Mouse (Mus musculus) embryonic fibroblast, embryonic 13.5 days (primary cell): Measurements from ENCODE around the gene Phtf1. TPM values are rescaled to one million over a fixed set of nuclear protein-coding genes. Genes with fewer than 3 reads are reported as not detected.

ENCODE experiments used
- H3K27ac ChIP-seq: 2 replicates; pipeline ENCODE4 v1.5.1; 2012; ENCODE audit warnings: low read length, control low read depth, inconsistent platforms; ENCODE audit not compliant: insufficient read depth
- H3K4me1 ChIP-seq: 2 replicates; pipeline ENCODE4 v1.6.1; 2011; ENCODE audit warnings: low read length; ENCODE audit not compliant: control insufficient read depth, insufficient read depth
- H3K4me3 ChIP-seq: 2 replicates; pipeline ENCODE4 v1.5.1; 2011; ENCODE audit warnings: mild to moderate bottlenecking, control low read depth, low read length; ENCODE audit not compliant: insufficient read depth
- CTCF ChIP-seq: IDR thresholded peaks from 2 replicates; pipeline ENCODE4 v1.5.1; 2011; ENCODE audit warnings: mild to moderate bottlenecking, control low read depth, low read length, moderate library complexity, borderline replicate concordance; ENCODE audit not compliant: insufficient read depth
- POLR2A ChIP-seq: IDR thresholded peaks from 2 replicates; pipeline ENCODE4 v1.6.1; 2011; ENCODE audit warnings: low read depth, mild to moderate bottlenecking, control low read depth, low read length, moderate library complexity
- polyA plus RNA-seq: library from polyadenylated mRNA; stranded (reverse); fragments of >200 nt; gene quantifications from 2 replicates; pipeline ENCODE4 v1.2.4, GENCODE M21; 2011; ENCODE audit warnings: low read depth; ENCODE audit not compliant: missing spikeins, insufficient read length

Phtf1 gene
- 47.7 and 53.1 TPM in 2 replicates for polyA plus RNA-seq

DNA sequence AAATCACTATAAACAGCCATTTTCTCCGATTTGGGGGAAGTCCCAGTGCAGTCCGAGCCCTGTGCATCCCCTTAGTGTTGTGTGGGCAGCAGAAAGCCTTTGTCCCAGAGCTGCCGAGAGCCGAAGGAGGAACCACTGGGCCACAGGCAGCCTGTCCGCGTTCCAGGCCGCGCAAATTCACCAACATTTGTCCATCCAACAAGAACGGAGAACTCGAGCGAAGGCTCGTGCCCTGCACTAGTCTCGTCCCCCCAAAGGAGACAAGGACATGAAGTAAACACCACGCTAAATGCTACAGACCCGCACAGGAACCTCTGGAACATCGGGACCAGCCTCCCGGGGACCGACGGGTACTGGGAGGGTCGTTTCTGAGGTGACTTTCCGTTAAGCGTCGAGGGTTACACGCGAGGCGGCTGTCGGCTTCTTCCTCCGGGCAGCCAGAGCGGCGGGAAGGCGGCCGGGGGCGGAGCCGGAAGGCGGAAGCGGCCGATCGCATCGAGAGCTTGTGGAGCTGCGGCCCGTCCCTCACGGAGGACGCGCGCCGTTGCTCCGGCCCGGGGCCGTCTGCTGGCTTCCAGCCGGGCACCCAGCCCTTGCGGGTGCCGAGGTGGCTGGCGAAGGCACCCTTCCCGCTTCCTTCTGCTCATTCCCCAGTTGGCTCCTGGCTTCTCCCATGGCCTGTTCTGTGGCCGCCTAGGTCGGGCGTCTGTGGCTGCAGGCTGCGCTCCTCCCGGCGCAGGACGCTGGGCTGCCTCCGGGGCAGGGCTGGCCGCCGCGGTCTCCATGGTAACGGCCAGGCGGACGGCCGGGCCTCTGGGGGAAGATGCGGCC is at the start of gene Phtf1:
Gene Phtf1 (plus strand): TSS at position 250 of the 831 bp plus-strand sequence.
- Histone ChIP-seq H3K27ac (peak within 1 kb of the TSS; percentile 84), H3K4me1 (peaks cover 2% of the 10 kb centered on the region; the same call in 1 of the 2 replicates), H3K4me3 (peak within 1 kb of the TSS; percentile 64)
- no peak for TF ChIP-seq CTCF
- peak; percentile 80 for TF ChIP-seq POLR2A

DNA sequence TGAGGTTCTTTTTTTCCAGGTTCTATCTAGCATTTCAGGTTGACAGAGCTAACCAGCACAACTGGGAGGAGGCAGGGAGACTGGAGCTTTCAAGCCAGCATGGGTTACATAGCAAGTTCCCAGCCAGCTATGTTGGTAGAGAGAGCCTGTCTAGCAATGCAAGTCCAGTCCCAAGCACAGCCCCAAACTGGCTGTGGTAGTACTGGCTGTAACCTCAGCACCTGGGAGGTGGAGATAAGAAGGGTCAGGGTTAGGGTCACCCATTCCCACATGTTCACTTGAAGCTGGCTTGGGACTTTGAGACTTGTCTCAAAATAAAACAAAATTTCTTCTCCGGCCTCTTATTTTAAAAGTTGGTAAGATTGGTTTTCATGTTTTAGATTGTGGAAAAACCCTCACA is 47.8 kb upstream of the Phtf1 start:
- Histone ChIP-seq H3K27ac (no peak overlapping the region), H3K4me3 (no peak overlapping the region), H3K4me1 (0 out of 2 replicates have a peak, but pooled peaks cover 3% of the 10 kb centered on the region)
- TF ChIP-seq POLR2A (no peak), CTCF (no peak)

DNA sequence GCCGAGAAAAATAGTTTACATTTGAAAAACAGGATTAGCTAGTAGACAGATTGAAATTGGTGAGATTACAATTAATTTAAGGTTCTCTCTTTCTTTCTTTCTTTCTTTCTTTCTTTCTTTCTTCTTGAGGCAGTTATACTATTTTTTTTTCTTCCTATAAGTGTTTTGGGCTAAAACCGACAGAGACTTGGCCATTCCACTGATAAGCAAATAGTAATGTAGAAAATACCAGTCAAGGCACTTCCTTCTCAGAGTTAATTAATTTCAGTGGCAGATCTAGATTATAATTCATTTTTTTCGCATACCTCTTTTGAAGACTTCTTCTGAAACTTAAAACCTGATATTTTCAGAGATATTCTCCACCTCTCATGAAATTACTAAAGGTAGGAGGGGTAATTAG is 42.6 kb upstream of the Phtf1 start:
- TF ChIP-seq POLR2A, result no peak
- no peak overlapping the region for H3K4me3 ChIP-seq
- no peak overlapping the region for H3K27ac ChIP-seq
- 0 out of 2 replicates have a peak, but pooled peaks cover 3% of the 10 kb centered on the region for H3K4me1 ChIP-seq

DNA sequence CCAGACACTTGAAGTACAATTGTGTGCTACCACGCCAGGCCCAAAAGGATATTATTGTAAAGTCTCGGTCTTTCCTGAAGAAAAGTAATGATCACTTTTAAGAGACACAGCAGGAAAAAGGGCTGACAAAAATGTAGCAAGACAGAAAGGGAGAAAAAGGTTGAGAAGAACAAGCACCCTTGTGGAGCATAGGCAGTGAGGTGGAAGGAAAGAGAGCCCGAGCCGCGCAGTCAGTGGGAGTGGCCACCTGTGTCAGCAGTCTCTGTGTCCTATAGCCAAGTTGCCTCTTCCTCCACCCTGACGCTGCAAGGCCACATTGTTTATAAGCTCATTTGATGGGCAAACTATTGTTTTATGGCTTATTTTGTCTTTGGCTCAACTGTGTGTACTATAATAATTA is 40.4 kb upstream of the Phtf1 start:
- H3K4me1 ChIP-seq, result 0 out of 2 replicates have a peak, but pooled peaks cover 3% of the 10 kb centered on the region
- no peak overlapping the region for H3K27ac ChIP-seq
- TF ChIP-seq POLR2A (no peak), CTCF (no peak)
- H3K4me3 ChIP-seq, result no peak overlapping the region

DNA sequence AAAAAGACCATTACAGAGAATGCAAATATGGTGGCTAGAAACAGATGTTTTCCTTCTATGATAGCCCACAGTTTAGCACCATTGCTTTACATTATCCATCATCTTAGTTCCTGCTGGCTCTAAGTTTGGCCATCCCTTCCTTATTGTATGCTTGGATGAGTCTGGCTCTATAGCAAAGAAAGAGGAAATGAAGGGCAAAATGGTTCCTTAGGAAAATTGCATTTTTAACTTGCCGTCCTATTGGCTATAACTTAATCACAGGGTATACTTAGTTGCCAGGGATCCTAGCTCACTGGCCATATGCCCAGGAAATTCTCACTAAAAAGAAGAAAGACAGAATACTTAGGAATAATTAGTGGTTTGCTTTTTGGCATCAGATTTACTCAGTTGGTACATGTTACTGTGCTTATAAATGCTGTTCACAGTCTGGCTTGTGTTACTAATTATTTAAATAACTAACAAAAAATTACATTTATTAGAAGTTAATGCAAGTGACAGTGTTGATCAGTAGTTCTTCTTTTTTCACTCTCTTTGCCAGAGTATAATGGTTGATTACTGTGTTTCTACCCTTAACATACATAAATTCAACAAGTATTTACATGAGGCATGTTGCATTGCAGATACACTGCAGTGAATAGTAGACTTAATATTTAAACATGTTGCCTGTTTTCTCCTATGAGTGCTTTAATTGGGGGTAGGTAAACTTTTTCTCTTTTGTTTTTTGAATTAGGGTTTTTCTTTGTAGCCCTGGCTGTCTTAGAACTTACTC is 22.9 kb upstream of the Phtf1 start:
- TF ChIP-seq CTCF, result no peak
- TF ChIP-seq POLR2A, result no peak
- Histone ChIP-seq H3K27ac (no peak overlapping the region), H3K4me3 (no peak overlapping the region), H3K4me1 (no peaks in the 10 kb centered on the region)

DNA sequence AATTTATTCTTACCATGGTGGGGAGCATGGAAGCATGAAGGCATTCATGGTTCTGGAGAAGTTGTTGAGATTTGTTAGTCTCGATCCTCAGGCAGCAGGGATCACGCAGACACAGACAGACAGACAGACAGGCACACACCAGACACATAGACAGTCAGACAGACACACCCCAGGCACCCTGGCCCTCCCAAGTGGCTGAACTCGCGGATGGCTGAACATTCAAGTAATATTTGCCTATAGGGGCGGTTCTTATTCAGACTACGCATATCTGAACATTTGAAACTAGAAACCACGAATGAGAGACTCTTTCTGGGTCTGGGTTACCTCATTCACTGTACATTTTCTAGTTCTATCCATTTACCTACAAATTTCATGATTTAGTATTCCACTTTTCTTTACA is 19.2 kb upstream of the Phtf1 start:
- Histone ChIP-seq H3K27ac (no peak overlapping the region), H3K4me1 (no peaks in the 10 kb centered on the region), H3K4me3 (no peak overlapping the region)
- no peak for TF ChIP-seq POLR2A
- TF ChIP-seq CTCF, result no peak

DNA sequence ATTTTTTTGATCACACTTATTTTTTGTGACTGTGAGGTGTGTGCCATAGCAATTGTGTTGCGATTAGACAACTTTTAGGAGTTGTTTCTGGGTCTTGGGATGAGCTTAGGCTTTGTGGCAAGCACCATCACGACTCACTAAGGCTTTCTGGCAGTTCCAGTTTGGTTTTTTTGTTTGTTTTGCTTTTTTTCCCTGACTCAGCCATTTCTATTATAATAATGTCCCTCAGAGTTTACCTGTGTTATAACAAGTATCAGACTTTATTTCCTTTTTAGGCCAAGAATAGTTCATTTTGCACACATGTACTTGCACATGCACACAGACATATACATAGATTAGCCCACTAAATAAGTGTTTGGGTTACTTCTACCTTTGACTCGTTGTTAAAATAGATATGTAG is 7.3 kb upstream of the Phtf1 start:
- Histone ChIP-seq H3K4me3 (no peak overlapping the region), H3K4me1 (no peaks in the 10 kb centered on the region), H3K27ac (no peak overlapping the region)
- TF ChIP-seq POLR2A, result no peak

DNA sequence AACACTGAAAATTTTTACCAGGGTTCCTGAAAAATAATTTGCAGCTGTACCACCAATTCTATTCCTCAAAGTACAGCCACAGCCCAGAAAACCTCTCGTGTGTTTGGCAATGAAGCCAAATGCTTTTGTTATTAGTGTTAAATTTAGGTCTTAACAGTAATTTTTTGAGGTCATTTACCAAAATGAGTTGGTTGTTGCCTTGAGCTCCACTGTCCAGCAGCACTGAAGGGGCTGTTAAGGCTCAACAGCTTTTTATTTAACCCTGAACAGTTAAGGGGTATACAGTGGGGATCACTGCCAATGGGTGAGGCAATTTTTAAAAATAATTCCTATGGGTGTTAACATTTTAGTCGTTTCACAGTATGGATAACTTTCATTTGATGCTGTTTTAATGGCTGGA is 679 bp upstream of the Phtf1 start:
- no peak for TF ChIP-seq CTCF
- no peak for TF ChIP-seq POLR2A
- 0 out of 2 replicates have a peak overlapping the region, but pooled peaks have one; percentile 17 for H3K27ac ChIP-seq
- peak overlapping the region; percentile 64 for H3K4me3 ChIP-seq
- peaks cover 2% of the 10 kb centered on the region; the same call in 1 of the 2 replicates for H3K4me1 ChIP-seq

DNA sequence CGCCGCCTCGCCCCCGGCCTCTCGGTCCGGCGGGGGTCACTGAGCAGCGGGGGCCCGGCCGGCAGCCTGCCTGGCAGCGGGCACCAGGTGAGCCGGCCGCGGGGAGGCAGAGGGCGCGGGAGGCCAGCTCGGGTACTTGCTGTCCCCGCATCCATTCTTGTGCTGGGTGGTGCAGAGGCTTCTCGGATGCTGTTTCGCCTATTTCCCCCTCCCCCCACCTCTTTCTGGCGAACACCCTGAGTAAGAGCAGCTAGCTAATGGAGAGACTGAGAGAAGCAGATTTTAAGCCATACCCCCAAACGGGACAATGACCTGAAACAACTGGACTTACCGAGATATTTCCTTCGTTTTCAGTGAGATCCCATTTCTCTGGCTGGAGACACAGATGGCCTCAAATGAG is 791 bp downstream of the Phtf1 start:
- H3K4me1 ChIP-seq, result peaks cover 2% of the 10 kb centered on the region; the same call in 1 of the 2 replicates
- H3K27ac ChIP-seq, result peak overlapping the region; percentile 84
- peak overlapping the region; percentile 64 for H3K4me3 ChIP-seq
- TF ChIP-seq CTCF (no peak), POLR2A (no peak)

DNA sequence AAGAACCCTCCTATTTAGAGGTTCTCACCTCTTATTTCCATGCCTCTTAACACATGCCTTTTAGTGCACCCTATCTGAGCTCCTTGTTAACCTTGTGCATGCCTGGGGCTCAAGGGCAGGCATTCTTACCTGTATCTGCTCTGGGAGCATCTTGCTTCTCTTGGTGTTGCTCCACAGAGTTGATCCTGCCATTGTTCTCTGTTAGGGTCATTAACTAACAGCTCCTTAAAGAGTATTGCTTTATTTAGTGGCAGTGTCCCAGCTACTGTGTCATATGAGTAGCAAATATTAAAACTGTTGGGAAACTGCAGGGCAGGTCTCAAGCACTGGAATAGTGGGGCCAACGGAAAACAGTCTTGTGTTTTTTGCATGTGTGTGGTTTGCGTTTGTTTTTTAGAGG is 3.2 kb downstream of the Phtf1 start:
- H3K27ac ChIP-seq, result no peak overlapping the region
- H3K4me3 ChIP-seq, result no peak overlapping the region
- H3K4me1 ChIP-seq, result peaks cover 2% of the 10 kb centered on the region; the same call in 1 of the 2 replicates
- TF ChIP-seq CTCF (no peak), POLR2A (no peak)
